Comparison of ENCODE assay signal across 1 mouse cellular context in the genomic region with DNA sequence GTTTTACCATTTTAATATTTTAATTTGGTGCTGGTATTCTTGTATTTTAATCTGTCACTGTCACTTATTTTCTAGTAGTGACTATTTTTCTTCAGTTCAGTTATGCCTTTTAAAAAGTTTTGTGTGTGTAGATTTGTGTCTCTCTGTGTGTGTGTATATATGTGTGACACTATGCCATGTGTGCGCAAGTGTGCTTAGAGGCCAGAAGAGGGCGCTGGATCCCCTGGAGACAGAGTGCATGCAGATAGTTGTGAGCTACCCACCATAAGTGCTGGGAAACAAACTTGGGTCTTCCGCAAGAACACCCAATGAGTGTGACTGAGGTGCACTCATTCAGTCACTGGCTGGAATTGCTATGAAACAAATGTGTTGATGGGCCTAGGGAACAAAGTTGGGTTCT.
TF ChIP-seq lines count a peak whose summit lies in the region.

No protein-coding gene starts in this region.

TF ChIP-seq in MEL, 35 proteins besides CTCF, POLR2A, EP300 and RAD21 (continued from another document):
- TF ChIP-seq TAL1 (IDR thresholded peaks at IDR 0.05; ENCODE audit: low read length) (no peak), TBP (IDR thresholded peaks at IDR 0.05; ENCODE audit: low read depth, low read length) (no peak), POLR2AphosphoS5 (IDR thresholded peaks at IDR 0.05; ENCODE audit: borderline replicate concordance, low read depth, low read length) (no peak), NELFE (IDR thresholded peaks at IDR 0.05; ENCODE audit: low read depth, low read length) (no peak), KAT2A (conservative IDR thresholded peaks at IDR 0.05; ENCODE audit: low read depth, low read length) (no peak), ZC3H11A (IDR thresholded peaks at IDR 0.05; ENCODE audit: low read depth, low read length) (no peak), CHD1 (IDR thresholded peaks at IDR 0.05; ENCODE audit: low read depth, low read length) (no peak), MAZ (IDR thresholded peaks at IDR 0.05; ENCODE audit: low read depth, low read length) (no peak), SMC3 (IDR thresholded peaks at IDR 0.05; ENCODE audit: low read depth, low read length) (no peak), NRF1 (IDR thresholded peaks at IDR 0.05; ENCODE audit: insufficient read depth, low read depth, low read length, poor library complexity, severe bottlenecking) (no peak), RCOR1 (IDR thresholded peaks at IDR 0.05; ENCODE audit: low read depth, low read length) (no peak)
